Mouse (Mus musculus) CH12.LX (cell line): ENCODE results near the gene Chrnd. TPM values are rescaled to one million over a fixed set of nuclear protein-coding genes. Genes with fewer than 3 reads are reported as not detected.

Experiments used
- DNase-seq: peaks from one replicate; pipeline ENCODE4 v3.0.0-alpha.2; 2013; ENCODE audit errors: extremely low read depth
- H3K27ac ChIP-seq: 2 replicates; pipeline ENCODE4 v1.5.1; 2012; ENCODE audit warnings: low read depth, mild to moderate bottlenecking, control low read depth, moderate library complexity; ENCODE audit not compliant: insufficient read depth
- H3K27me3 ChIP-seq: replicated peaks from 2 replicates; pipeline ENCODE3; 2012; ENCODE audit warnings: inconsistent platforms
- H3K36me3 ChIP-seq, 2 experiments: replicated peaks in 1 of 2; 2 replicates each; pipeline versions ENCODE3 to v1.6.1; 2012; ENCODE audit warnings: inconsistent platforms in 1 of 2, low read length in 1 of 2, mild to moderate bottlenecking in 1 of 2, mixed read lengths in 1 of 2, moderate library complexity in 1 of 2; ENCODE audit not compliant: control insufficient read depth in 1 of 2, insufficient read depth in 1 of 2
- H3K4me1 ChIP-seq, 2 experiments: 2 replicates each; pipeline ENCODE4 v1.6.1; 2012; ENCODE audit warnings: inconsistent platforms in 1 of 2, moderate library complexity in 1 of 2; ENCODE audit not compliant: insufficient read depth in 2 of 2, control insufficient read depth in 1 of 2
- H3K4me2 ChIP-seq: 2 replicates; pipeline ENCODE4 v1.6.1; 2012; ENCODE audit warnings: low read depth, mild to moderate bottlenecking, control low read depth; ENCODE audit not compliant: poor library complexity, insufficient read depth, severe bottlenecking
- H3K4me3 ChIP-seq, 3 experiments: fragments of 150-350 bp in 1 of 3; sonication (generic) in 1 of 3; replicated peaks in 1 of 3; 2 replicates each; pipeline versions ENCODE3 to v1.5.1; 2011 to 2012; ENCODE audit warnings: low read depth in 2 of 3, low read length in 2 of 3, mild to moderate bottlenecking in 2 of 3, moderate library complexity in 2 of 3, control low read depth in 1 of 3, improper control_type of control experiment in 1 of 3, inconsistent platforms in 1 of 3, mixed read lengths in 1 of 3; ENCODE audit not compliant: poor library complexity in 1 of 3
- H3K79me2 ChIP-seq: replicated peaks from 2 replicates; pipeline ENCODE4 v1.6.1; 2012; ENCODE audit warnings: mild to moderate bottlenecking, moderate library complexity; ENCODE audit not compliant: control insufficient read depth, poor library complexity, insufficient read depth, severe bottlenecking; ENCODE audit errors: extremely low read depth
- H3K9ac ChIP-seq: 2 replicates; pipeline ENCODE4 v1.6.1; 2012; ENCODE audit warnings: low read depth, mild to moderate bottlenecking, control low read depth, moderate library complexity; ENCODE audit not compliant: insufficient read depth
- H3K9me3 ChIP-seq: replicated peaks from 2 replicates; pipeline ENCODE3; 2012; ENCODE audit warnings: low read length, inconsistent platforms, mixed read lengths
- CHD1 ChIP-seq: IDR thresholded peaks from 2 replicates; pipeline ENCODE4 v1.6.1; 2012; ENCODE audit warnings: low read depth, low read length, improper control_type of control experiment, inconsistent platforms
- CTCF ChIP-seq, 2 experiments: IDR thresholded peaks in 1 of 2; conservative IDR thresholded peaks in 1 of 2; 2 replicates each; pipeline ENCODE4 v1.5.1; 2011 to 2012; ENCODE audit warnings: low read depth in 2 of 2, low read length in 2 of 2, improper control_type of control experiment in 1 of 2, inconsistent platforms in 1 of 2, mild to moderate bottlenecking in 1 of 2, moderate library complexity in 1 of 2
- E2F4 ChIP-seq: IDR thresholded peaks from 2 replicates; pipeline ENCODE4 v1.6.1; 2011; ENCODE audit warnings: low read depth, low read length, improper control_type of control experiment; ENCODE audit not compliant: insufficient replicate concordance
- ELF1 ChIP-seq: IDR thresholded peaks from 2 replicates; pipeline ENCODE4 v1.6.1; 2014; ENCODE audit warnings: low read depth, mild to moderate bottlenecking, inconsistent platforms, low read length, improper control_type of control experiment
- GABPA ChIP-seq: IDR thresholded peaks from 2 replicates; pipeline ENCODE4 v1.6.1; 2012; ENCODE audit warnings: low read depth, low read length, improper control_type of control experiment, inconsistent platforms; ENCODE audit not compliant: insufficient replicate concordance
- HCFC1 ChIP-seq: IDR thresholded peaks from 2 replicates; pipeline ENCODE4 v1.6.1; 2012; ENCODE audit warnings: low read depth, mild to moderate bottlenecking, inconsistent platforms, low read length, improper control_type of control experiment
- IRF4 ChIP-seq: IDR thresholded peaks from 2 replicates; pipeline ENCODE4 v1.6.1; 2014; ENCODE audit warnings: low read depth, mild to moderate bottlenecking, inconsistent platforms, low read length, improper control_type of control experiment
- JUND ChIP-seq: conservative IDR thresholded peaks from 2 replicates; pipeline ENCODE4 v1.6.1; 2011; ENCODE audit warnings: low read depth, low read length, improper control_type of control experiment
- KAT2A ChIP-seq: IDR thresholded peaks from 2 replicates; pipeline ENCODE4 v1.6.1; 2012; ENCODE audit warnings: low read length, improper control_type of control experiment, inconsistent platforms; ENCODE audit not compliant: insufficient replicate concordance
- MAFK ChIP-seq: IDR thresholded peaks from 2 replicates; pipeline ENCODE4 v1.6.1; 2011; ENCODE audit warnings: low read length, improper control_type of control experiment; ENCODE audit not compliant: insufficient replicate concordance
- MAX ChIP-seq: IDR thresholded peaks from 2 replicates; pipeline ENCODE4 v1.6.1; 2011; ENCODE audit warnings: low read length, improper control_type of control experiment
- MAZ ChIP-seq: IDR thresholded peaks from 2 replicates; pipeline ENCODE4 v1.6.1; 2012; ENCODE audit warnings: low read depth, mild to moderate bottlenecking, inconsistent platforms, low read length, improper control_type of control experiment, moderate library complexity
- MEF2A ChIP-seq: IDR thresholded peaks from 2 replicates; pipeline ENCODE4 v1.6.1; 2014; ENCODE audit warnings: low read depth, mild to moderate bottlenecking, inconsistent platforms, low read length, improper control_type of control experiment, borderline replicate concordance
- MYC ChIP-seq: IDR thresholded peaks from 2 replicates; pipeline ENCODE4 v1.6.1; 2011; ENCODE audit warnings: low read depth, mild to moderate bottlenecking, improper control_type of control experiment, low read length
- NELFE ChIP-seq: IDR thresholded peaks from 2 replicates; pipeline ENCODE4 v1.6.1; 2011; ENCODE audit warnings: low read depth, low read length, improper control_type of control experiment
- PAX5 ChIP-seq: IDR thresholded peaks from 2 replicates; pipeline ENCODE4 v1.6.1; 2012; ENCODE audit warnings: low read length, inconsistent platforms, mixed read lengths
- POLR2A ChIP-seq: IDR thresholded peaks from 2 replicates; pipeline ENCODE4 v1.6.1; 2011; ENCODE audit warnings: low read depth, mild to moderate bottlenecking, improper control_type of control experiment, low read length
- POLR2AphosphoS2 ChIP-seq: IDR thresholded peaks from 2 replicates; pipeline ENCODE4 v1.6.1; 2011; ENCODE audit warnings: low read depth, low read length, improper control_type of control experiment
- RAD21 ChIP-seq: IDR thresholded peaks from 2 replicates; pipeline ENCODE4 v1.6.1; 2011; ENCODE audit warnings: low read depth, mild to moderate bottlenecking, low read length, improper control_type of control experiment, moderate library complexity
- RCOR1 ChIP-seq: conservative IDR thresholded peaks from 2 replicates; pipeline ENCODE4 v1.6.1; 2012; ENCODE audit warnings: low read depth, mild to moderate bottlenecking, inconsistent platforms, low read length, improper control_type of control experiment
- SIN3A ChIP-seq: IDR thresholded peaks from 2 replicates; pipeline ENCODE4 v1.6.1; 2012; ENCODE audit warnings: low read length, improper control_type of control experiment, inconsistent platforms
- SMC3 ChIP-seq: IDR thresholded peaks from 2 replicates; pipeline ENCODE4 v1.6.1; 2011; ENCODE audit warnings: low read depth, low read length, improper control_type of control experiment
- TBP ChIP-seq: conservative IDR thresholded peaks from 2 replicates; pipeline ENCODE4 v1.6.1; 2011; ENCODE audit warnings: low read depth, low read length, improper control_type of control experiment
- TCF12 ChIP-seq: IDR thresholded peaks from 2 replicates; pipeline ENCODE4 v1.6.1; 2014; ENCODE audit warnings: low read depth, mild to moderate bottlenecking, inconsistent platforms, low read length, improper control_type of control experiment
- USF1 ChIP-seq: IDR thresholded peaks from 2 replicates; pipeline ENCODE4 v1.6.1; 2014; ENCODE audit warnings: low read depth, mild to moderate bottlenecking, inconsistent platforms, low read length, improper control_type of control experiment
- ZMIZ1 ChIP-seq: IDR thresholded peaks from 2 replicates; pipeline ENCODE4 v1.6.1; 2012; ENCODE audit warnings: low read depth, mild to moderate bottlenecking, inconsistent platforms, low read length, improper control_type of control experiment
- dilution Hi-C: fragments of 300-500 bp; cut with MboI; formaldehyde crosslinking; loops from 2 replicates; pipeline ENCODE4 v1.14.3; 2020; ENCODE audit warnings: low sequenced_read_pairs; ENCODE audit not compliant: extremely low pct_unique_long_range_greater_than_20kb, extremely low pct_ligation_motif_present
- in situ Hi-C: fragments of 300-500 bp; cut with MboI; formaldehyde crosslinking; loops from 3 replicates; pipeline ENCODE4 v1.14.3; 2019; ENCODE audit warnings: low sequenced_read_pairs, low pct_ligation_motif_present, low pct_unique_long_range_greater_than_20kb, mixed read lengths
- polyA plus RNA-seq: library from polyadenylated mRNA; unstranded; fragments of >175 nt; gene quantifications from 2 replicates; pipeline ENCODE4 v1.2.1, GENCODE M21; 2012; ENCODE audit warnings: low read depth; ENCODE audit not compliant: insufficient read length
- total RNA-seq, 2 experiments: library from RNA; depleted of rRNA; stranded (reverse); fragments of 300-350 nt in 1 of 2; fragments of >200 nt in 1 of 2; gene quantifications; 2 replicates each; pipeline ENCODE4 v1.2.3; 2012 to 2014

Chrnd gene
- total and polyA plus RNA-seq, 3 experiments = 0.13 TPM; not detected in 2

DNA sequence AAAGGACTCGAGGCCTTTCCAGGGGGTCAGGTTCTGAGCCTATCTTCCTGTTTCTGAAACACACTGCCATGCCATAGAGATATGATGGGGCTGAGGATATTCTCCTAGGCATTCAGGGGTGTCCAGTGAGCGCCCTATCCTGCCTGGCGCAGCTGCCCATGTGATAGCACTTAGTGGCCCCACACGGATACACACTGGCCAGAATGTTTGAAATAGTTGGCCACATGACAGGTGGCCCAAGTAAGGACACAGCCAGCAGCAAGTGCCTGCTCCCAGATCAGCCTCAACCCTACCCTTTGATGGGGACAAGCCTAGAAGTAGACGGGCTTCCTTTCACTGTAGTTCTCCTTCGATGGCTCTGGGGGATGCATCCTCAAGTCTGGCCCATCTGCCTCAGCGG, 14.1 kb downstream of the Chrnd start, which contains the start of gene Chrng:
Gene Chrng, plus strand, starts transcription at position 193 of the 400 bp plus-strand sequence.
- H3K4me2 ChIP-seq = no peak within 1 kb of the TSS
- no peaks in the 10 kb centered on the region for H3K79me2 ChIP-seq
- H3K27ac ChIP-seq = no peak within 1 kb of the TSS
- H3K4me3 ChIP-seq = no peak within 1 kb of the TSS
- H3K4me1 ChIP-seq = peaks cover 2 to 21% of the 10 kb centered on the region in 2 experiments
- peaks cover 1% of the 10 kb centered on the region for H3K27me3 ChIP-seq
- no peak for DNase-seq
- peaks cover 0 to 14% of the 10 kb centered on the region in 2 experiments for H3K36me3 ChIP-seq
- no peak for TF ChIP-seq MYC
- no peak for TF ChIP-seq PAX5
- TF ChIP-seq MAFK = no peak
- no peak for TF ChIP-seq MAX
- TF ChIP-seq ZMIZ1 = no peak
- TF ChIP-seq TBP = no peak
- TF ChIP-seq MAZ = no peak
- no peak for TF ChIP-seq HCFC1
- no peak for TF ChIP-seq NELFE
- no peak for TF ChIP-seq IRF4
- no peak for TF ChIP-seq POLR2AphosphoS2
- no peak for TF ChIP-seq TCF12
- TF ChIP-seq ELF1 = no peak
- in situ Hi-C loops (no loop called here), dilution Hi-C loops (no loop called here)
- peaks cover 3% of the 10 kb centered on the region for H3K9me3 ChIP-seq
- no peak within 1 kb of the TSS for H3K9ac ChIP-seq

DNA sequence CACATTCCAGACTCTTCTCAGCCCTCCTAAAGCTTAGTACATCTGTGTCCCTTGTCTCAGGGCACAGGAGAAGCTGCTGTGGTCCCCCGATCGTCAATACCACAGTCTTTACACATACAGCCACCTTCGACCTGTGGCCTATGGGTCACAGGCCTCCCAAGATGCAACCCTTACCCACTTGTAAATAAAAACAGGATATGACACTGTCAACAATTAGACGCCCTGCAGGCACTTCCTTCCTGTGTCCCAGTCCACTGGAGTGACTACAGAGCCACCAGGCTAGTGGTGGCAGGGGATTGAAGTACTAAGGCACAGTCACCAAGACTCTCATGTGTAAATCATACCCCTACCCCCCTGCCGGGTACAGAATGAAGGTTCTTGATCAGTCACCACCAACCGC, 14.6 kb downstream of the Chrnd start:
- Histone ChIP-seq H3K27ac (no peak overlapping the region), H3K4me1 (peaks cover 4 to 27% of the 10 kb centered on the region in 2 experiments), H3K27me3 (no peaks in the 10 kb centered on the region), H3K4me2 (no peak overlapping the region), H3K36me3 (peaks cover 0 to 19% of the 10 kb centered on the region in 2 experiments), H3K9ac (no peak overlapping the region), H3K9me3 (peaks cover 3% of the 10 kb centered on the region)
- no peak for DNase-seq
- dilution Hi-C loops = no loop called here
- in situ Hi-C loops = no loop called here
- TF ChIP-seq SMC3 (no peak), RCOR1 (no peak), ZMIZ1 (no peak), MAZ (no peak), POLR2A (no peak), KAT2A (no peak), ELF1 (no peak), MAX (no peak), SIN3A (no peak), USF1 (no peak), HCFC1 (no peak), RAD21 (no peak), E2F4 (no peak), POLR2AphosphoS2 (no peak), JUND (no peak), GABPA (no peak), MEF2A (no peak), CHD1 (no peak), CTCF (conservative IDR thresholded peaks at IDR 0.05 in 1 of 2, IDR thresholded peaks at IDR 0.05 in 1 of 2; ENCODE audit: low read depth in 2 of 2, low read length in 2 of 2) (no peak)
- TF ChIP-seq, all 38 proteins: peak for 0
- no peak overlapping the region for H3K4me3 ChIP-seq
- H3K79me2 ChIP-seq = no peaks in the 10 kb centered on the region
